Mouse (Mus musculus) CH12.LX (cell line): ENCODE measurements around the gene Mrln. TPM values are rescaled to one million over a fixed set of nuclear protein-coding genes. Genes with fewer than 3 reads are reported as not detected.

Source experiments
- DNase-seq: peaks from one replicate; pipeline ENCODE4 v3.0.0-alpha.2; 2013; ENCODE audit errors: extremely low read depth
- H3K27ac ChIP-seq: 2 replicates; pipeline ENCODE4 v1.5.1; 2012; ENCODE audit warnings: low read depth, mild to moderate bottlenecking, control low read depth, moderate library complexity; ENCODE audit not compliant: insufficient read depth
- H3K27me3 ChIP-seq: replicated peaks from 2 replicates; pipeline ENCODE3; 2012; ENCODE audit warnings: inconsistent platforms
- H3K36me3 ChIP-seq, 2 experiments: replicated peaks in 1 of 2; 2 replicates each; pipeline versions ENCODE3 to v1.6.1; 2012; ENCODE audit warnings: inconsistent platforms in 1 of 2, low read length in 1 of 2, mild to moderate bottlenecking in 1 of 2, mixed read lengths in 1 of 2, moderate library complexity in 1 of 2; ENCODE audit not compliant: control insufficient read depth in 1 of 2, insufficient read depth in 1 of 2
- H3K4me1 ChIP-seq, 2 experiments: 2 replicates each; pipeline ENCODE4 v1.6.1; 2012; ENCODE audit warnings: inconsistent platforms in 1 of 2, moderate library complexity in 1 of 2; ENCODE audit not compliant: insufficient read depth in 2 of 2, control insufficient read depth in 1 of 2
- H3K4me2 ChIP-seq: 2 replicates; pipeline ENCODE4 v1.6.1; 2012; ENCODE audit warnings: low read depth, mild to moderate bottlenecking, control low read depth; ENCODE audit not compliant: poor library complexity, insufficient read depth, severe bottlenecking
- H3K4me3 ChIP-seq, 3 experiments: fragments of 150-350 bp in 1 of 3; sonication (generic) in 1 of 3; replicated peaks in 1 of 3; 2 replicates each; pipeline versions ENCODE3 to v1.5.1; 2011 to 2012; ENCODE audit warnings: low read depth in 2 of 3, low read length in 2 of 3, mild to moderate bottlenecking in 2 of 3, moderate library complexity in 2 of 3, control low read depth in 1 of 3, improper control_type of control experiment in 1 of 3, inconsistent platforms in 1 of 3, mixed read lengths in 1 of 3; ENCODE audit not compliant: poor library complexity in 1 of 3
- H3K79me2 ChIP-seq: replicated peaks from 2 replicates; pipeline ENCODE4 v1.6.1; 2012; ENCODE audit warnings: mild to moderate bottlenecking, moderate library complexity; ENCODE audit not compliant: control insufficient read depth, poor library complexity, insufficient read depth, severe bottlenecking; ENCODE audit errors: extremely low read depth
- H3K9ac ChIP-seq: 2 replicates; pipeline ENCODE4 v1.6.1; 2012; ENCODE audit warnings: low read depth, mild to moderate bottlenecking, control low read depth, moderate library complexity; ENCODE audit not compliant: insufficient read depth
- H3K9me3 ChIP-seq: replicated peaks from 2 replicates; pipeline ENCODE3; 2012; ENCODE audit warnings: low read length, inconsistent platforms, mixed read lengths
- BHLHE40 ChIP-seq: IDR thresholded peaks from 2 replicates; pipeline ENCODE4 v1.6.1; 2011; ENCODE audit warnings: mild to moderate bottlenecking, low read depth, low read length, improper control_type of control experiment
- CHD1 ChIP-seq: IDR thresholded peaks from 2 replicates; pipeline ENCODE4 v1.6.1; 2012; ENCODE audit warnings: low read depth, low read length, improper control_type of control experiment, inconsistent platforms
- CHD2 ChIP-seq: IDR thresholded peaks from 2 replicates; pipeline ENCODE4 v1.6.1; 2011; ENCODE audit warnings: low read length, improper control_type of control experiment
- E2F4 ChIP-seq: IDR thresholded peaks from 2 replicates; pipeline ENCODE4 v1.6.1; 2011; ENCODE audit warnings: low read depth, low read length, improper control_type of control experiment; ENCODE audit not compliant: insufficient replicate concordance
- ETS1 ChIP-seq: conservative IDR thresholded peaks from 2 replicates; pipeline ENCODE4 v1.6.1; 2012; ENCODE audit warnings: low read depth, mild to moderate bottlenecking, inconsistent platforms, low read length, improper control_type of control experiment, moderate library complexity
- GABPA ChIP-seq: IDR thresholded peaks from 2 replicates; pipeline ENCODE4 v1.6.1; 2012; ENCODE audit warnings: low read depth, low read length, improper control_type of control experiment, inconsistent platforms; ENCODE audit not compliant: insufficient replicate concordance
- HCFC1 ChIP-seq: IDR thresholded peaks from 2 replicates; pipeline ENCODE4 v1.6.1; 2012; ENCODE audit warnings: low read depth, mild to moderate bottlenecking, inconsistent platforms, low read length, improper control_type of control experiment
- IRF4 ChIP-seq: IDR thresholded peaks from 2 replicates; pipeline ENCODE4 v1.6.1; 2014; ENCODE audit warnings: low read depth, mild to moderate bottlenecking, inconsistent platforms, low read length, improper control_type of control experiment
- JUN ChIP-seq: IDR thresholded peaks from 2 replicates; pipeline ENCODE4 v1.6.1; 2011; ENCODE audit warnings: low read depth, mild to moderate bottlenecking, low read length, improper control_type of control experiment, moderate library complexity; ENCODE audit not compliant: insufficient read depth
- JUND ChIP-seq: conservative IDR thresholded peaks from 2 replicates; pipeline ENCODE4 v1.6.1; 2011; ENCODE audit warnings: low read depth, low read length, improper control_type of control experiment
- KAT2A ChIP-seq: IDR thresholded peaks from 2 replicates; pipeline ENCODE4 v1.6.1; 2012; ENCODE audit warnings: low read length, improper control_type of control experiment, inconsistent platforms; ENCODE audit not compliant: insufficient replicate concordance
- MAFK ChIP-seq: IDR thresholded peaks from 2 replicates; pipeline ENCODE4 v1.6.1; 2011; ENCODE audit warnings: low read length, improper control_type of control experiment; ENCODE audit not compliant: insufficient replicate concordance
- MEF2A ChIP-seq: IDR thresholded peaks from 2 replicates; pipeline ENCODE4 v1.6.1; 2014; ENCODE audit warnings: low read depth, mild to moderate bottlenecking, inconsistent platforms, low read length, improper control_type of control experiment, borderline replicate concordance
- MYC ChIP-seq: IDR thresholded peaks from 2 replicates; pipeline ENCODE4 v1.6.1; 2011; ENCODE audit warnings: low read depth, mild to moderate bottlenecking, improper control_type of control experiment, low read length
- NELFE ChIP-seq: IDR thresholded peaks from 2 replicates; pipeline ENCODE4 v1.6.1; 2011; ENCODE audit warnings: low read depth, low read length, improper control_type of control experiment
- NRF1 ChIP-seq: IDR thresholded peaks from 2 replicates; pipeline ENCODE4 v1.6.1; 2014; ENCODE audit warnings: low read depth, mild to moderate bottlenecking, inconsistent platforms, low read length, improper control_type of control experiment, moderate library complexity
- POLR2A ChIP-seq: IDR thresholded peaks from 2 replicates; pipeline ENCODE4 v1.6.1; 2011; ENCODE audit warnings: low read depth, mild to moderate bottlenecking, improper control_type of control experiment, low read length
- RCOR1 ChIP-seq: conservative IDR thresholded peaks from 2 replicates; pipeline ENCODE4 v1.6.1; 2012; ENCODE audit warnings: low read depth, mild to moderate bottlenecking, inconsistent platforms, low read length, improper control_type of control experiment
- SMC3 ChIP-seq: IDR thresholded peaks from 2 replicates; pipeline ENCODE4 v1.6.1; 2011; ENCODE audit warnings: low read depth, low read length, improper control_type of control experiment
- TCF12 ChIP-seq: IDR thresholded peaks from 2 replicates; pipeline ENCODE4 v1.6.1; 2014; ENCODE audit warnings: low read depth, mild to moderate bottlenecking, inconsistent platforms, low read length, improper control_type of control experiment
- USF2 ChIP-seq: conservative IDR thresholded peaks from 2 replicates; pipeline ENCODE4 v1.6.1; 2011; ENCODE audit warnings: low read depth, low read length, improper control_type of control experiment
- ZC3H11A ChIP-seq: IDR thresholded peaks from 2 replicates; pipeline ENCODE4 v1.6.1; 2012; ENCODE audit warnings: low read depth, mild to moderate bottlenecking, inconsistent platforms, low read length, improper control_type of control experiment
- ZMIZ1 ChIP-seq: IDR thresholded peaks from 2 replicates; pipeline ENCODE4 v1.6.1; 2012; ENCODE audit warnings: low read depth, mild to moderate bottlenecking, inconsistent platforms, low read length, improper control_type of control experiment
- ZNF384 ChIP-seq: IDR thresholded peaks from 2 replicates; pipeline ENCODE4 v1.6.1; 2012; ENCODE audit warnings: low read depth, low read length, improper control_type of control experiment, inconsistent platforms
- dilution Hi-C: fragments of 300-500 bp; cut with MboI; formaldehyde crosslinking; loops from 2 replicates; pipeline ENCODE4 v1.14.3; 2020; ENCODE audit warnings: low sequenced_read_pairs; ENCODE audit not compliant: extremely low pct_unique_long_range_greater_than_20kb, extremely low pct_ligation_motif_present
- in situ Hi-C: fragments of 300-500 bp; cut with MboI; formaldehyde crosslinking; loops from 3 replicates; pipeline ENCODE4 v1.14.3; 2019; ENCODE audit warnings: low sequenced_read_pairs, low pct_ligation_motif_present, low pct_unique_long_range_greater_than_20kb, mixed read lengths
- polyA plus RNA-seq: library from polyadenylated mRNA; unstranded; fragments of >175 nt; gene quantifications from 2 replicates; pipeline ENCODE4 v1.2.1, GENCODE M21; 2012; ENCODE audit warnings: low read depth; ENCODE audit not compliant: insufficient read length
- total RNA-seq, 2 experiments: library from RNA; depleted of rRNA; stranded (reverse); fragments of 300-350 nt in 1 of 2; fragments of >200 nt in 1 of 2; gene quantifications; 2 replicates each; pipeline ENCODE4 v1.2.3; 2012 to 2014

Gene Mrln
- total and polyA plus RNA-seq, 3 experiments: not detected

GRCm38 (mm10) chr10:70186586-70186985 lies 17.9 kb upstream of the Mrln start:
- peaks cover 51 to 95% of the 10 kb centered on the region in 2 experiments for H3K36me3 ChIP-seq
- in situ Hi-C loops (no loop called here), dilution Hi-C loops (no loop called here)
- no peak for DNase-seq
- peaks cover 5 to 17% of the 10 kb centered on the region in 2 experiments; a peak in 3 of 4 replicates for H3K4me1 ChIP-seq
- no peaks in the 10 kb centered on the region for H3K27me3 ChIP-seq
- no peak overlapping the region for H3K4me2 ChIP-seq
- no peak overlapping the region for H3K9ac ChIP-seq
- no peaks in the 10 kb centered on the region for H3K79me2 ChIP-seq
- no peak overlapping the region for H3K4me3 ChIP-seq
- no peaks in the 10 kb centered on the region for H3K9me3 ChIP-seq
- H3K27ac ChIP-seq: no peak overlapping the region
- no peak for TF ChIP-seq CHD1
- TF ChIP-seq NELFE: no peak
- TF ChIP-seq CHD2: no peak
- TF ChIP-seq BHLHE40: no peak
- no peak for TF ChIP-seq JUN
- TF ChIP-seq ZMIZ1: no peak
- no peak for TF ChIP-seq TCF12
- no peak for TF ChIP-seq MEF2A
- no peak for TF ChIP-seq JUND
- TF ChIP-seq SMC3: no peak
- no peak for TF ChIP-seq MYC
- no peak for TF ChIP-seq E2F4
- no peak for TF ChIP-seq GABPA
- TF ChIP-seq USF2: no peak
- TF ChIP-seq HCFC1: no peak
- no peak for TF ChIP-seq NRF1
- TF ChIP-seq MAFK: no peak

GRCm38 (mm10) chr10:70189864-70190263 lies 14.6 kb upstream of the Mrln start:
- no peaks in the 10 kb centered on the region for H3K27me3 ChIP-seq
- H3K4me3 ChIP-seq: no peak overlapping the region
- H3K9ac ChIP-seq: no peak overlapping the region
- no peak overlapping the region for H3K27ac ChIP-seq
- H3K79me2 ChIP-seq: no peaks in the 10 kb centered on the region
- TF ChIP-seq ZNF384: no peak
- no peak for TF ChIP-seq KAT2A
- TF ChIP-seq CHD2: no peak
- TF ChIP-seq MAFK: no peak
- no peak for TF ChIP-seq ETS1
- no peak for TF ChIP-seq RCOR1
- TF ChIP-seq NRF1: no peak
- TF ChIP-seq TCF12: no peak
- no peak for TF ChIP-seq HCFC1
- TF ChIP-seq SMC3: no peak
- TF ChIP-seq USF2: no peak
- TF ChIP-seq ZC3H11A: no peak
- TF ChIP-seq IRF4: no peak
- TF ChIP-seq POLR2A: no peak
- no peak for TF ChIP-seq JUN
- dilution Hi-C loops: no loop called here
- peaks cover 54 to 91% of the 10 kb centered on the region in 2 experiments for H3K36me3 ChIP-seq
- in situ Hi-C loops: loop anchor here (10.0 kb wide), 1 partner anchor 105 kb away; no protein-coding TSS in a partner anchor
- H3K4me2 ChIP-seq: no peak overlapping the region
- DNase-seq: no peak
- no peaks in the 10 kb centered on the region for H3K4me1 ChIP-seq
- H3K9me3 ChIP-seq: no peaks in the 10 kb centered on the region
